Mouse (Mus musculus): ENCODE data around the gene Socs7.

DNA sequence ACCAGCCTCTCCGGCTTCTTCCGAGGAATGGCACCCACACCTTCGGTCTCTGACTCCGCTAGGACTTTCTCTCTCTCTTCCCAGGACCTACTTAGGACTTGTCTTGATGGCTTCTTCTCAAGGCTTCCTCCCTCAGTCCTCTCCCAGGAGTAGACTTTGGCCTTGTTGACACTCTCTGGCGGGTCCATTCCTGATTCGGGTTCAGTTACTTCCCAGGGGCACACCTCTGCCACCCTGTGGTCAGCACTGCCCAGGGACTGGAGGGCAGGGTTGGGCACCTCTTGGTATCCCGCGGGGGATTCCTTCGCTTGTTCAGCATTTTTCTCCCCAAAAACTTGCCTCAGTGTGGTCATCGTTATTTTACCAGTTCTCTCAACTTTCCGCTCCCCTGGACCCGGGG, 25.0 kb upstream of the Socs7 start:
- TF ChIP-seq CHD2 (IDR thresholded peaks at IDR 0.05; ENCODE audit: low read depth, low read length) (no peak), ZNF384 (IDR thresholded peaks at IDR 0.05; ENCODE audit: low read depth, low read length) (no peak), ZC3H11A (IDR thresholded peaks at IDR 0.05; ENCODE audit: borderline replicate concordance, low read depth, low read length) (no peak)
